Mouse (Mus musculus): ENCODE measurements around the gene Lifr. TPM values are rescaled to one million over a fixed set of nuclear protein-coding genes. Genes with fewer than 3 reads are reported as not detected.

Gene Lifr
- 10 to 100 TPM; 58.4 to 59.1 TPM for total RNA-seq (2021)
- long read RNA-seq, experiment 1, full-length matches to known transcripts = 7 of 14 reads
- long read RNA-seq, experiment 1, partial matches to known transcripts = 1 of 14 reads
- long read RNA-seq, experiment 1, other reads (novel, unspliced or antisense) = 6 of 14 reads
- long read RNA-seq, experiment 2, full-length matches to known transcripts = 9 of 30 reads
- long read RNA-seq, experiment 2, partial matches to known transcripts = 5 of 30 reads
- long read RNA-seq, experiment 2, other reads (novel, unspliced or antisense) = 16 of 30 reads

DNA sequence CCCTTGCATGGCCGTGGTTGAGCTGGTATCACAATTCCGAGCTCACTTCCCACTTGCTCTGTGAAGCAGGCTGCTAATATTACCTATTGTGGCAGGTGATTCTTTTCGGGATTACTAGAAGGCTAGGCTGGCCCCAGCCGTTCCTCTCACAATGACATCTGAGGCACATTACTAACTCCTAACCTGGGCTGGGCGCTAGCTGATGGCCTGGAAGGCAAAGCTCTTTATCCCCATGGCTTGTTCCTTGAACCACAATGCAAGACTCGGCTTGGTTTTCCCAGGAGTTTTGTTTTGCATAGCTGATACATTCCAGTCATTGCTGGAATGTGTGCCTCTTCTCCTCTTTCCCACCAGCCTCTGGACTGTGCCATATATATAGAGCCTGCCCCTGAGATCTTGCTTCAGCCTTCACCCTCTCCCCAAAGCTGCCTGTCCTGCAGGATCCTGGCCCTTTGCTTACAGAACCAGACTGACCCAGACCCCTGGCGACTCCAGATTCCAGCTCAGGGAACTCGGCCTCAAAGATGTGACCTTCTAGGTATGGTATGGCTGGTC, at the start of gene Lifr:
Lifr (plus strand) TSS at position 404 of the 555 bp plus-strand sequence.
- no peak for DNase-seq (ENCODE audit: low spot score in 2 of 2)

DNA sequence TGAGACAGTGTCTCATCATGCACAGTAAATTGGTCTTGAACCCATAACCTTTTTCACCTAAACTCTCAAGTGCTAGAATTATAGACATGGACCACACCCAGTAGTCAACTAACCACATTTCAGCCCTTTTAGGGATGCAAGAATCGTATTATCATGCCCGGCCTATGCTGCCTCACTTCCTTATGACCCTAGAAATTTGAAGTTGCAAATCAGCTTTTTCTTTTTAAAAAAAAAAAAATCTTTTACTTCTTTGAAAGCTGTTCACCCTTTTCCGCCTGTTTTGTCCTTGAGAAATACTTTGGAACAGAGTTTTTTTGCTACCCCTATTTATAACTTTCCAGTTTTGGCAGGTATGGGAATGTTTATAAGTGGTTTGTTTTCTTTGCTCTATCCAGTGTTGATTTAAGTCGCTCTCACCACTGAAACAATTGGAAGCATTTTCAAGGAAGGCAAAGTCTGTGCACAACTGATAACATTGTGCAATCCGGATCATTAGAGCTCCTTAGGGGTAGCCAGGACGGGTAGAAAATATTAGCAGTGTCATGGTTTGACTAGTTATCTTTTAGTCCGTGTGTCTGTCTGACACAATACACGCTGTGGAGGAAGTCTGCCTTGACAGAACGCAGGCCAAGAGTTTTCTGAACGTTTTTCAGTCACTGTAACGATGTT, 46.2 kb upstream of the Lifr start:
- no peak for DNase-seq (ENCODE audit: low spot score in 2 of 2)

DNA sequence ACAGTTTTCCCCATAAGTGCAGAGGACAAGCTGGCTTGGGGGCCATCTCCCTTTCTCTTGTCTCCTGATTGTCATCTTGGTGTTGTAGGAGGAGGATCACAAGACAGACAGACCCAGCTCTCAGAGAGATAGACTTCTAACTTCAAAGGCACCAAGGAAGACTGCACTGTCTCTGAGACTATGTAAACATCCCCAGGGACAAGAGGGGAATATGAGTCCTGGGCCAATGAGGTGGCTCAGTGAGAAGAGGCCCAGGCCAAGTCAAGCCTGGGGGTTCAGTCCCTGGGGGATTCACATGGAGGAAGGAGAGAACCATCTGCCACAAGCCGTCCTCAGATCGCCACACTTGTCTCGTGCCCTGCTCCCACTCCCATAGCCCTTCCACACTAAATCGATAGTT, 45.4 kb upstream of the Lifr start:
- DNase-seq (ENCODE audit: low spot score in 2 of 2) = no peak

DNA sequence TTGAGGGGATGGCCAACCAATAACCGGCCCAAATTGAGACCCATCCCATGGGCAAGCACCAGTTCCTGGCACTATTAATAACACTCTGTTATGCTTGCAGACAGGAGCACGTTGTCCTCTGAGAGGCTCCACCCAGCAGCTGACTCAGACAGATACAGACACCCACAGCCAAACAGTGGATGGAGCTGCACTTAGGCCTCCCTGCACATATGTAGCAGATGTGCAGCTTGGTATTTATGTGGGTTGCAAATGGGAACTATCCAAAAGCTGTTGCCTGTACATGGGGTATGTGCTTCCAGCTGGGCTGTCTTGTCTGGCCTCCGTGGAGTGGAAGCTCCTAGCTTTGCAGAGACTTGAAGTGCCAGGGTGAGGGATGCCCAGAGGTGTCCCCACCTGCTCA, 42.5 kb upstream of the Lifr start:
- DNase-seq (ENCODE audit: low spot score in 2 of 2) = no peak

DNA sequence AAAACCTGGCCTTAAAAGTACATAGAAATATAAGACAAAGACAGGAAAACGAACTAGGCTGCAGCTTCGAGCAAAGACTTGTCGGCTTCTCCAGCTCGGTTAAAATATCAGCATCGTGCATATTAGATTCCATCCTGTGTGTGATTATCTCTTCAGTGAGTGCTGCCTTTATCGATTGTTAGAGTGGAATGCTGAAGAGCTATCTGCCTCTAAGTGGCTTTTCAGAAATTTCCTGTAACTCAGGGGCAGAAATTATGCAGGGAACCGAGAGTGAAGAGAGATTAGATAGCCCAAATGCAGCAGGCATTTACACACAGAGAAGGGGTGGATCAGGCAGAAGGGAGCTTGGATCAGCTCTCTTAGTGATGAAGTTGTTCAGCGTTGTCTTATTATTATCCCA, 41.5 kb upstream of the Lifr start:
- no peak for DNase-seq (ENCODE audit: low spot score in 2 of 2)

DNA sequence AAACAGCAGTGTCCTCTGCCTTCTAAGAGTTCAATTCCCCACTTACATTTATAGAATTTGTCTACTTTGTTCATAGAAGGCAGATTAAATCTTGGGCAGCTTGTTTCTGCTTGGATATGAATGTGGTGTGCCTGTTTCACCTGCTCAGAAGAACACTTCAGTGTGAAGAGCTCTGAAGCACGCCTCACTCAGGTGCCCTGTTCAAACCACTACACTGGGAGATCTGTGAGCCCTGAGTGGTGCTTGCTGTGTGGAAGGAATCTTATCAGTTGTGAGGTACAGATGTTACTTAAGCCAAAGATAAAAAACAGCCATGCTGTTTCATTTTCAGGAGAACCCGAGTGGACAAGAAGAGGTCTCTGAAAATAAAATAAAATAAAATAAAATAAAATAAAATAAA, 38.7 kb upstream of the Lifr start:
- no peak for DNase-seq (ENCODE audit: low spot score in 2 of 2)

DNA sequence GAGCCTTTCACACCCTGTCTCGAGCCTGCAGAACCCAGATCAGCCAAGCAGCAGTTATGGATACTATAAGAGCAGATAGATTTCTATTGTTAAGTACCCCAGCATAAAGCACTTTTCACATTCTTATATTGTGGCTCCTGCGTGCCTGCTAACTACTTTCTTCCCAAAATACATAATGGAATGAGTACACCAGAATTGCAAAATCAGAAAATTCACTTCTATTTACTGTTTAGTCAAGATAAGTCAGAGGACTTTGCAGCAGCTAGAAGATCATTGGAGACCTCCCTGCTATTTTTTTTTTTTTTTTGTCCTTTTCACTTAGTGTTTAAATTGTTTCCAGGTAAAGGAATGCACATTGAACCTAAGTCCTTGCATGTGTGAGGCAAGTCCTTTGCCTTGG, 38.3 kb upstream of the Lifr start:
- DNase-seq (ENCODE audit: low spot score in 2 of 2) = no peak

DNA sequence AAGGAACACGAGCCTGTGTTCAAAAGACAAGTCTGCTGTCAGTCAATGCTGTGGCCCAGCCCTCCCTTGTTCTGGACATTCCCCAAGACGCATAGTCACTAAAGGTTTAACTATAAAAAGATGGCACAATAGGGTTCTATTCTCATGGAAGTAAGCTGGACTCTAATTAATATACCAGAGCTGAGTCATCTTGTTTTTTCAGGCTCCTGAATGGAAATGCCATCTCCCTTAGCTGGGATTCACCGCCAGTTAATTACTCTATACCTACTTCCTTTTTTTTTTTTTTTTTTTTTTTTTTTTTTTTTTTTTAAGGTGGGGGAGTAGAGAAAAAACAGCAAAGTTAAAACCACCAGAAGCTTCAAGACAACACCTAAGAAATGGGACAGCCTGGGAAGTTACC, 33.6 kb upstream of the Lifr start:
- no peak for DNase-seq (ENCODE audit: low spot score in 2 of 2)

DNA sequence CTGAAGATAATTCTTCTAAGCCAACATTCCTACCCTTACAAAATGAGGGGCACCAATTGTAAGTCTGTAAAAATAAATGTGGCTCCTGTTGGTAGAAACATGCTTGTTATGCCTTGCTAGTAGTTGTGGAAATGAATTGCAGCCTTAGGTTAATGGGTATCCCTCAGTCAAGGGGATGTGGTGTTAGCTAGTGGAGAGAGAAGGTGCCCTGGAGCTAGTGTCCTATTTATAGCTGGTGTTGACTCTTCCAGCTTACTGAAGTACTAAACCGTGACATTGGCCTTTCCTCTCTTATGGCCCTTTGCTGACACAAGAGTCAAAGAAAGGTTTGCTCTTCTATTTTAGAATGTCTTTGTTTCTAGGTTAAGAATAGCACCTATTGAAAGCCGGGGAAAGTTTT, 29.9 kb upstream of the Lifr start:
- DNase-seq (ENCODE audit: low spot score in 2 of 2) = no peak

DNA sequence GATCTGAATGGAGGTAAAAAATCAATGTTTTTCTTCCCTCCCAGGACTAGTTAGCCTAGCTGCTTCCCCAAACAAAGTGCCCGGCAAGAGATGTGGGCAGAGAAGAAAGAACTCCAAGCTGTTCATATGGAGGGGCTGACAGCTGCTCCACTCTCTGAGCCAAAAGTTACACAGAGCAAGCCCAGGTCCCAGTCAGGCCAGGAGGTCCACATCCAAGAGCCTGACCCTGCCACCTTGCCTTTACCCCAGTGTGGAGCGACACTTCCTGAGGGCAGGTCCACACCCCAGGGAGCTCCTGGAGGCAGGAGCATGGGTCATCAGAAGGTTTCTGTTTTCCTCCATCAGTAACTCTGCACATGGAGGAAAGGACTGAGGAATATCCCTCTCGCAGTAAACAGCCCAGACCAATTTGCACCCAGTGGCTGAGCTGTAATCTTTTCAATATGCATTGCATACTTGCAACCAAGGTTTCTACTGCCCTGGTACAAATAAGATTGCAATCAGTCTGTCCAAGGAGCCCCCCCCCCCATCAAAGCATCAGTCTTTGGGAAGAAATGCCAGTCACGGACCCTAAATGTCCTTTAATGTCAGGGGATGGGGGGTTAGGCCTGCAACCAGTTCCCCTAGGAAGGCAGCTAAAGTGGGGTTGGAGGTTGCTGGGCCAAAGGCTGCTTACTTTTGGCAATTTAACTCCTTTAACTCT, 28.3 kb upstream of the Lifr start:
- DNase-seq (ENCODE audit: low spot score in 2 of 2) = no peak

DNA sequence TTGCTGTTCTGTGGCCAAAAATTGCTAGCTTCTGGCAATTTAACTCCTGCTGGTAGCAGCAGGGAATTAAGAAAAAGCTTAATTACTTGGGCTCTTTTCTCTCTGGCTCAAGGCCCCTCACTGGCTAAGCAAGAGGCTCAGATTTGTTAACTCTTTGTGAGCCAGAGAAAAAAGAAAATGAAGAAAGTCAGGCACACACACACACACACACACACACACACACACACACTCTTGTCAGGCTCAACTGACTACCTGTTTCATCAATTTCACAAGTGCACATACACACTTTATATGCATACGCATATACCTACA, 27.8 kb upstream of the Lifr start:
- no peak for DNase-seq (ENCODE audit: low spot score in 2 of 2)

DNA sequence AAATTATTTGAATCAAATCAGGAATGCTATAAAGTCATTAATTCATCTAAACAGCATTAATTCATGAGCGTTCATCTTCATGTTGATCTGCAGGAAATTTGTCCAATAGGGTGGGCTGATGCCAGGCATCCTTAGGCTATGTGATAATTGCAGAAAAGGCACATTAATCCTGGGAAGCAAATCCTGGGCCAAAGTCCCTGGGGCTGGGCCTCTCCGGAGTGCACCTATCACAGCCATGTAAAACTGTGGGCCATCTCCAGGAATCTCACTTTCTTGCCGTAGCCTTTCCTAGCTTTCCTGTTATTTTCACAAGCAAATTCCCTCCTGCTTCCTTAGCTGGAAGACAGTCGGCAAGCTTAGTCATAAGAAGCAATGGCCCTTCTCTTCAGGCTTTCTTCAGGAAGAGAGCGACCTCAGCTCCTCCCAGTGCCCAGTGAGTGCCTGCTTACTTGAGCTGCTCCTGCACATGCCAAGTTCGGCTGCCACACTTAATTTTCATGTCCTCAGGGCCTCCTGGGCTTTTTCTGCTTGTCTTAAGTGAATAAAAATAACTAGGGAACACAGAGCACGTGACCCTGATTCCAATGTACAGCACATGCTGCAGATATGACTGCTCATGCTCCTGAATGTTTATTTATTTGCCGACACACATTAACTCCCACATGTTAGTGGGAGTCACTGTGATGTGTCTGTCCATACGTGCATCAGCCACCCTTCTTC, 26.7 kb upstream of the Lifr start:
- no peak for DNase-seq (ENCODE audit: low spot score in 2 of 2)

DNA sequence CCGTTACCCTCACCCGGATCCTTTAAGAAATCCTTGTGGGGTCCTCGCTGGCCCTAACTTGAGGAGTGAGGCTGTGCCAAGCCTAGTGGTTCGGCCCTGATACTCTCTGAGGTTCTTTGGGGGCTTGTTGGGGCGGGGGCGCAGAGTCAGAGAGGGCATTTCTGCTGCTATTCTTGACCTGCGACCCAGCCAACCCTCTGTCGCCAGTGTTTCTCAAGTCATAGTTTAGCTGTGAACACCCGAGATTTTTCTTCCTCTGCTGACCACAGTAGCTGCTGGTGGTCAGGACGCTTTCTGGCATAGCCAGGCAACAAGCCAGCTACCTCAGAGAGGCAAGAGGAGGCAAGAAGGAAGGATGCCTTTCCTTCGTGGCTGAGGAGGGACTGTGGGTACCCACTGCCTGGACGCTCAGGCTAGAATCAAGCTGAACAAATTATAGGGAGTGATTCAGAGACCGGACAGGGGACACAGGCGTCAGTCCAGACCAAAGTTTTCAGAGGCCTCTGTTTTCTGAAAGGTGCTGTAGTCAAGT, 25.4 kb upstream of the Lifr start:
- DNase-seq (ENCODE audit: low spot score in 2 of 2) = no peak

DNA sequence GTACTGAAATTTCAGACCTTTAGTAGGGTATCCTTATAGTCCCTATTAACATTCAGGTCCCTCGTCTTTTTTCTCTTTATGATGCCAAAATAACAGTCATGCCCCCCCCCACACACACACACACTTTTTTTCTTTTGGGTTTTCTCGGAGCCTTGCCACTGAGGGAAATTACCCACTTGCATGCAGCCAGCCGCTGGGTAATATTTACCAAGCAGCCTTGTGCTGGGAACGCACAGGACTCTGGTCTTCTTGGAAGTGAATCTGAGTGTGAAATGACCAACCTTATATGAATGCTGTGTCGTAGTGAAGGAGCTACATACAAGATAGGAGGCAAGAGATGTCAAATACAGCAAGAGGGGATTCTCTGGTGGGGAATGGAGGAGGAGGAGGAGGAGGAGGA, 24.8 kb upstream of the Lifr start:
- no peak for DNase-seq (ENCODE audit: low spot score in 2 of 2)

DNA sequence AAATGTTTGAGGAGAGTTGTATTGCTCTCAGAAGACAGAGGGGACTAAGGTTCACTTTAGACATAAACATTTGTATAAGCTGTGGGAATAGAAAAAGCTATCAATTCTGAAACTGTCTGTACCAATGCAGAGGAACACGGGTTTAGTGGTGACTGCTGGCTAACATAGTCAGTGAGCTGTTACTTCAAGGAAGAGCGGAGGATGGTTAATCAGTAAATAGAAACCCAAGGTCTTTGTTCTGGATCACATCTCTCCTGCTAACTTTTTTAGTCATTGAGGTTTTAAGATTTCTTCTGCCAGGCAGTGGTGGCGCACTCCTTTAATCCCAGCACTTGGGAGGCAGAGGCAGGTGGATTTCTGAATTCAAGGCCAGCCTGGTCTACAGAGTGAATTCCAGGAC, 23.7 kb upstream of the Lifr start:
- no peak for DNase-seq (ENCODE audit: low spot score in 2 of 2)

DNA sequence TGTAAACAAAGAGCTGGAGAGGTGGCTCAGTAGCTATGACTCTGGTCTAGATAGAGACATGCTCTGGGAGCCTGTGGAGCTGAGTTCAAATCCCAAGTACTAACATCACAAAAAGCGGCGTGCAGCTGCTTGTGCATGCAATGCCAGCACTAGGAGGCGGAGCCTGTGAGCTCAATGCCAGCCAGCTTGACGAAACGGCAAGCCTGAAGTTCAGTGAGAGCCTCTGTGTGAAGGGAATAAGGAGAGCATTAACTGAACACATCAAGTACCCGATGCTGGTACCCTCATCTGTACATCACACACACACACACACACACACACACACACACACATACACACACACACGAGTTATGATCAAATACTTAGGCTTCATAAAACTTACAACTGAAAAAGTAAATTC, 21.0 kb upstream of the Lifr start:
- DNase-seq (ENCODE audit: low spot score in 2 of 2) = no peak

DNA sequence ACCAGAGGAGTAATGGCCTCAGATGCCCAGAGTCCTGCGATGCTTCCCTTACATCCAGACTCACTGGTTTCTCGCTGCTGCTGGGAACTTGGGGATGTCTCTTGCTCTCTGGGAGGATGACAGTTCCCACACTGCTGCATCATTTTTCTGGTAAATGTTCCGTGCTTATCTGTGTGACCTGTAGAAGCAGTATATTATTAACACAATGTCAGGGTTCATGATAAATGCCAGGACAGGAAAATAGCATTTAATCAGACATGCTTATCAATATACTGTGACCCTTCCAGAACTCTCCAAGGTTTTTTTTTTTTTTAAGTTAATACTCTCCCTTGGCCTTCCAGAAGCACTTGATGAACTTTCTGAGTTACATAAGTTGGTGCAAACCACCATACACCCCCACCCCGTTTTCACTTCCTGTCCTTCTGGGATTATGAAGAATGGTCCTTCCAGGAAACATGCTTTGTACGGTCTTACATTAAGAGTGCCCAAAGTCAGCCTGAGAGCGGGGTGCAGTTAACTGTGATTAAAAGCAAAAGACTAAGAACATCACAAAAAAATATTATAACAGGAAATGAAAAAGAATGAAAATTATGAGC, 20.1 kb upstream of the Lifr start:
- no peak for DNase-seq (ENCODE audit: low spot score in 2 of 2)

DNA sequence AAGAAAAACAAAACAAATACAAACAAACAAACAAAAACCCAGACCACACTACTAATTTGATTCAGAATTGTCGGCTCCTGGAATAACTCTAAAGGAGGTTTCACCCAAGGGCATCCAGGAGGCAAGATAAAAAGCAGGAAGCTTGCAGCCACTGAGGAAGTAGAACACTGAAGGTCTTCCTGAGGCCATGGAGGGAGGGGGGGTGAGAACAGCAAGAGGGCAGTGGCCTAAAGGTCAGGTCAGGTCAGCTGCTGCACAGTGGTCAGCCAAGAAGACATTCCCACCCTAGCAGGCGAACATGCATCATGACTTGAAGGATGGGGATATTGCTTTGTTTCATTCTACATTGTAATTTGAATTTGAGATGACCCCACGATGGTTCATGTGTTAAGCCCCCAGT, 17.1 kb upstream of the Lifr start:
- DNase-seq (ENCODE audit: low spot score in 2 of 2) = no peak

DNA sequence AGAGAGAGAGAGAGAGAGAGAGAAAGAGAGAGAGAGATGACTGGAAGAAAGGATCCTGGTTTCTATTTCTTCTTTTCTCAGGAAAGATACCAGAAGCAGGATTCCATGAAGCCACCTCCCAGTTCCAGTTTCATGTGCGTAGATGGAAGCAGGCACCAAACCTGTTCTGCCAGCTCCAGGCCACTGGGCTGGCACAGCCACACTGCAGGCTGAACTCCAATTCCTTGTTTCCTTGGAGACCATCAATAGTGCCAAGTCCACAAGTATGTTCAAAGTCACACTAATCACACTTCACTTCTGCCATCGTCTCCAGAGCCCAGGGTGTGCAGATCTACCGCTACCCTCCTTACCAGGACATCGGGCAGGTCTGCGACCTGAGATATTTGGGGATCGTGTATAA, 15.2 kb upstream of the Lifr start:
- DNase-seq (ENCODE audit: low spot score in 2 of 2) = no peak

DNA sequence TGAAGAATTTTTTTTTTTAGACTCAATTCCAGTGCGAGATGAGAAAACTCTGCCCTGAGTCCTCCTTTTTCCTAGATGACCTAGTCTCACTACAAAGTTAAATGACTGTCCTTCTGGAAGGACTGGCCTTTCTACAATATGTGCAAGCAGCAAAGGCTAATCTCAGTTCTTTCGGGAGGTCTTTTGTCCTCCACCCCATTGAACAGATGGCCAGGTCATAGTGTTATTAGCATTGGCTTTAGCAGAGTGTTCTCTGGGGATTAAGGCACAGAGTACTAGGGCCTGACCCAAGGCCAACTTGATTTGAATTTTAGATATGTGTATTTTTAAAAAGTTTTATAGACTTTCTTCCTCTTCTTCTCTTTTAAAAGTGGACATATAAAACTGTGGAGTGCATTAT, 12.1 kb upstream of the Lifr start:
- no peak for DNase-seq (ENCODE audit: low spot score in 2 of 2)

DNA sequence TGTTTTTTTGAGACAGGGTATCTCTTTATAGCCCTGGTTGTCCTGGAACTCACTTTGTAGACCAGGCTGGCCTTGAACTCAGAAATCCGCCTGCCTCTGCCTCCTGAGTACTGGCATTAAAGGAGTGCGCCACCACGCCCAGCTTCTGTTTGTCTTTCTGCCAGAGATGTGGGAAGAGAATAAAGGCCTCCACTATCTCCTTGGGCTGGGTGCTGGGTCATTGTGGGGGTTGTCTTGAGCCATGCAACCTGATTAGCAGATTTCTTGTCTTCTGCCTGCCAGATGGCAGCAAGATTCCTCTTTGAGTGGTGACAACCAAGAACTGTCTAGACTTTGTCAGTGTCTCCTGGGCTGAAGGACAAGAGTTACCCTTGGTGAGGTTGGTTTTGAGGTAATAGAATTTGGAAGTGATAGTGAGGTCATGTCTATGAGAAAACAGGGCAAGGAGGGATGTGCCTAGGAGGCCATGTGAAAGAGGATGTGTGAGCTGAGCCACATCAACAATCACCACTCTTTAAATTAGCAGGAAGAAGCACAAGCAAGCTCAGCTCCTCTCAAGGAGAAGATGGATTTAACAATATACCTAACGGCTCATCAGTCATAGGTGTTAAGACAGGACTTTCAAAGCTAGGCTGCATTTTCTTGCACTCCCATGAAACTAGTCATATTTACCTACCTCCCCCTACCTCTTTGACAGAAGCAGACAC, 10.6 kb upstream of the Lifr start:
- no peak for DNase-seq (ENCODE audit: low spot score in 2 of 2)

Data from gastrocnemius, postnatal 4 days (tissue).